Mouse (Mus musculus): ENCODE measurements at regions not wholly inside any gene's neighbourhood (a gene's known extent, or its start where the extent isn't known, plus 50 kb on each side); places are given as distances from the start of the nearest gene placed in this dataset.

- no peak for DNase-seq (ENCODE audit: low spot score)
These were observed 483.5 kb upstream of the Pkdcc start for GRCm38 (mm10) chr17:82731561-82731960.

GRCm38 (mm10) chr17:82742445-82742844 lies 472.6 kb upstream of the Pkdcc start:
- DNase-seq (ENCODE audit: low spot score): no peak

GRCm38 (mm10) chr17:82757400-82757799 lies 457.7 kb upstream of the Pkdcc start:
- no peak for DNase-seq (ENCODE audit: low spot score)

GRCm38 (mm10) chr17:82779096-82779495 lies 436.0 kb upstream of the Pkdcc start:
- peak; percentile 41 for DNase-seq (ENCODE audit: low spot score)

GRCm38 (mm10) chr17:82822129-82822528 lies 393.0 kb upstream of the Pkdcc start:
- no peak for DNase-seq (ENCODE audit: low spot score)

- DNase-seq (ENCODE audit: low spot score): no peak
These were observed 391.0 kb upstream of the Pkdcc start for GRCm38 (mm10) chr17:82824057-82824456.

GRCm38 (mm10) chr17:82824619-82825018 lies 390.5 kb upstream of the Pkdcc start:
- DNase-seq (ENCODE audit: low spot score): no peak

GRCm38 (mm10) chr17:82827170-82827569 lies 387.9 kb upstream of the Pkdcc start:
- DNase-seq (ENCODE audit: low spot score): no peak

GRCm38 (mm10) chr17:82827841-82828240 lies 387.3 kb upstream of the Pkdcc start:
- no peak for DNase-seq (ENCODE audit: low spot score)

- no peak for DNase-seq (ENCODE audit: low spot score)
These were observed 386.6 kb upstream of the Pkdcc start for GRCm38 (mm10) chr17:82828434-82828997.

- no peak for DNase-seq (ENCODE audit: low spot score)
These were observed 385.7 kb upstream of the Pkdcc start for GRCm38 (mm10) chr17:82829415-82829814.

GRCm38 (mm10) chr17:82834177-82834576 lies 380.9 kb upstream of the Pkdcc start:
- no peak for DNase-seq (ENCODE audit: low spot score)

GRCm38 (mm10) chr17:82836115-82836514 lies 379.0 kb upstream of the Pkdcc start:
- DNase-seq (ENCODE audit: low spot score): no peak

GRCm38 (mm10) chr17:82846776-82847494 lies 368.2 kb upstream of the Pkdcc start:
- no peak for DNase-seq (ENCODE audit: low spot score)

- DNase-seq (ENCODE audit: low spot score): peak; percentile 85
These were observed 357.6 kb upstream of the Pkdcc start for GRCm38 (mm10) chr17:82857199-82858147.

- DNase-seq (ENCODE audit: low spot score): no peak
These were observed 354.7 kb upstream of the Pkdcc start for GRCm38 (mm10) chr17:82860391-82860790.

GRCm38 (mm10) chr17:82860966-82861365 lies 354.1 kb upstream of the Pkdcc start:
- no peak for DNase-seq (ENCODE audit: low spot score)

- no peak for DNase-seq (ENCODE audit: low spot score)
These were observed 338.0 kb upstream of the Pkdcc start for GRCm38 (mm10) chr17:82877131-82877530.

GRCm38 (mm10) chr17:82900602-82901001 lies 314.5 kb upstream of the Pkdcc start:
- no peak for DNase-seq (ENCODE audit: low spot score)

- no peak for DNase-seq (ENCODE audit: low spot score)
These were observed 313.8 kb upstream of the Pkdcc start for GRCm38 (mm10) chr17:82901098-82901891.

GRCm38 (mm10) chr17:82904961-82905360 lies 310.1 kb upstream of the Pkdcc start:
- no peak for DNase-seq (ENCODE audit: low spot score)

GRCm38 (mm10) chr17:82905483-82905882 lies 309.6 kb upstream of the Pkdcc start:
- DNase-seq (ENCODE audit: low spot score): no peak

Data from testis, postnatal 10 days (tissue).